Mouse (Mus musculus) T-helper 17 cell (primary cell): ENCODE measurements around the gene Kif14.
"Not testable (repeated sequence)": the region's sequence is repeated elsewhere in the genome, so short reads cannot be mapped to it uniquely, and the experiment has no call there.

Source experiments
- in situ Hi-C, 2 experiments: fragments of 300-600 bp; cut with MboI, MseI; formaldehyde crosslinking; loops; 1 replicate in 1 of 2; 2 replicates in 1 of 2; pipeline ENCODE4 v1.15.1; 2025; ENCODE audit warnings: high pct_unique_total_duplicates in 2 of 2

Kif14 gene

GRCm38 (mm10) chr1:136470471-136470870, 4.3 kb downstream of the Kif14 start:
- in situ Hi-C loops, result loop anchor here (10.0 to 25.0 kb wide), 2 partner anchors 158 to 866 kb away; partner anchors contain the start of gene Nav1 (in 1 of the 2)

DNA sequence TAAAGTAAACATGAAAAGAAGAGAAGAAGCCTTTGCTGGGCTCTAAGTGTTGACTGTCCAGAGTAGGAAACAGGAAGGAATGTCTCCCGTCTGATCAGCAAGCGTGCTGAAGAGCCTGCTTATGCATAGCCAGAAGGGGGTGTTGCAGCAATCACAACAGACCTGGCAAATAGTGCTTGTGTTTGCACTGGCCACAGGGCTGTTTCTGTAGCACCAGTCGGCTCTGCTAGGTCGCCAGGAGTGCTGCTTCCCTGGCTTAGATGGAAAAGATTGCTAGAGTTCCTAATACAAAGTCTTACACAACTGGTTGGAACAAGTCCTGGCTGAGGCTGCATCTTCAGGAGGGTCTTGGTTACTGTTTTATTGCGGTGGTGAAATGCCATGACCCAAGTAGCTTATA, 25.5 kb downstream of the Kif14 start:
- in situ Hi-C loops, result loop anchor here in 1 of 2 experiments (10.0 kb wide), 1 partner anchor 1583 kb away; no protein-coding TSS in a partner anchor

DNA sequence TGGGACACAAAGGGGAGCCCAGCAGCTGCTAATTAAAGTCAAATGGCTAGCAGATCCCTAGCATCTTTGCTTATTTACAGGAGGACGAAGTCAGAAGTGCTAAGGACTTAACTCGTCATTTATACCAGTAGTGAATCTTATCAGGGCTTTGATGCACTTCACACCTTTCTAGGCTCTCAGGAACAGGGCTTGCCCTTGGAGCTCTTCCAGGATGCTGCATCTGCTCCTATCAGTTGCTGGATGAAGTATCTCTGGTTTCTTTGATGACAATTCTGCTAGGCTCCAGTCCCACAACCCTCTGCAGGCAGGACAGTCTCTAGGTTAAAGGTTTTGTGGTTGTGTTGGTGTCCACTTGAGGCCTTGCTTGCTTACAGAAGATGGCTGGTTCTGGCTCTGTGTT, 26.1 kb downstream of the Kif14 start:
- in situ Hi-C loops, result loop anchor here in 1 of 2 experiments (10.0 kb wide), 1 partner anchor 1583 kb away; no protein-coding TSS in a partner anchor

DNA sequence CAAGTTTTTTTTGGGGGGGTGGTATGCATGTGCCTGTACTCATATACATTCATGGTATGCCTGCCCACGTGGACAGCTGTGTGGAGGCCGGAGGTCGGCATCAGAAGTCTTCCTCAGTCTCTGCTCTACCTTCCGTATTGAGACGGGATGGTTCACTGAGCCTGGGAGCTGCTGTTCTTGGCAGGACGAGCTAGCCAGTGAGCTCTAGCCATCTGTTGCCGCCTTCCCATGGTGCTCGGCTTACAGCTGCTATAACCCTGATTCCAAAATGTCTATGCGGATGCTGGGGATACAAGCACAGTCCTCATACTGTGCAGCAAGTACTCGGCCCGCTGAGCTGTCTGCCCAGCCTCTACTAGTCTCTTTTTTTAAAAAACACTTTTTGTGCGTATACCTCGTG, 33.2 kb downstream of the Kif14 start:
- in situ Hi-C loops, result loop anchor here in 1 of 2 experiments (10.0 kb wide), 1 partner anchor 1575 kb away; no protein-coding TSS in a partner anchor

DNA sequence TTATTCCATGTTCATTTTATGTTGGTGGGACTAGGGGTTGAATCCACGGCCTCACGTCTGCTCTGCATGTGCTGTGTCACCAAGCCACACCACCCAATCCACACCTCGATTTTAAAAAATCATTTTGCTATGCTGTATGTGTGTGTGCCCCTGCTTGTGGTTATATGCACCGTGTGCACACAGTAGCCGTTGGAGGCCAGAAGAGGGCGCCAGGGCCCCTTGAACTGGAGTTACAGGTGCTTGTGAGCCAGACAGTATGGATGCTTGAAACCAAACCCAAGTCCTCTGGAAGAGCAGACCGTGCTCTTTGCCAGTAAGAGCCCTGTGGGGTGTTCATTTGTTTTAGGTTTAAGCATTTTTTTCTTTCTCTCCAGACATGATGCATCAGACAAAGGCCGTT, 36.8 kb downstream of the Kif14 start:
- in situ Hi-C loops, result no loop called here

GRCm38 (mm10) chr1:136506255-136506654, 40.1 kb downstream of the Kif14 start:
- in situ Hi-C loops, result not testable (repeated sequence)

DNA sequence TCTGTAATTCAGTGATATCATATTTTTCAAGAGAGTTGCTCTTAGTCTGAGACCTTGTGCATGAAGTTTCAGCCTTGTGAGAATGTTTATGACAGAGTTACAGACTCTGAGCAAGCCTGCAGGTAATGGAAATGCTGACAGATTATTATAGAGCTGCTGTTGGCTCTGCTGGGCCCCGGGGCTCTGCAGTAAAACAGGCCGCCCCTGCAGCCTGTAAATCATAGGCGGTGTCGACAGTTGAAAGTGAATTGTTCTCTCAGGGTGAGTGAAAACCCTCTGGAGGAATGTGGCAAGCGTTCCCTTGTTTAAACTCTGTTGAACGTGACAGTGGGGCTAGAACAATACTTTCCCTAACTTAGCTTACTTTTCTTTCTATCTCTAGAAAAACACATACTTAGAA, 46.2 kb downstream of the Kif14 start:
- in situ Hi-C loops, result no loop called here

GRCm38 (mm10) chr1:136513181-136513580, 47.0 kb downstream of the Kif14 start:
- in situ Hi-C loops, result no loop called here

DNA sequence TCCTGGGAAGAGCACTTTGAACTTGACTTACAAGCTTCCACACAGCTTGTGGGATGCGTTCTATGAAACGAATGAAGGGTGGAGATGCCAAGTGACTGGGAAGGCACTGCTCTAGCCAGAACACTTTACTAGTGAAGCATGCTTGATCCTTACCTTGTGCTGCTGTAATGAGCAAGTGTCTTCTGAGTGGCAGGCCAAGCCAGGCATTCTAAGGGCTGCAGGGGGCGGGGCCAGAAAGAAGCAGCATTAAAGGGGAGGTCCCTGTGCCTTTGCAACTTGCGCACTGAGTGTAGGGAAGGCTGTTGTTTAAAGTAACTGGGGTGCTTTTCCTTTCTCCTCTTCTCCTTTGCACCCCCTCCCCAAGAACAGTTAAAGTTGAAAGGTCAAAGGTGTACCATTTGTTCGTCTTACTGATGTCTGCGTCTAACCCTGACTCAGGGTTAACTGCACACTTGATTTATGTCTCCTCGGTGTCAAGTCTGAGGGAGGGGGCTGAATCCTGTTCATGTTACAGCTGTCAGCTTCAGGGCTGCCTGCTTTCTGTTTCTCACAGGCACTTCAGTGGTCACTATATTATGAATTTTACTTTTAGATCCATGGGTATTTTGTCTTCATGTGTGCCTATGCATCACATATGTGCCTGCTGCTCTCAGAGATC, 52.7 kb downstream of the Kif14 start:
- in situ Hi-C loops, result no loop called here

DNA sequence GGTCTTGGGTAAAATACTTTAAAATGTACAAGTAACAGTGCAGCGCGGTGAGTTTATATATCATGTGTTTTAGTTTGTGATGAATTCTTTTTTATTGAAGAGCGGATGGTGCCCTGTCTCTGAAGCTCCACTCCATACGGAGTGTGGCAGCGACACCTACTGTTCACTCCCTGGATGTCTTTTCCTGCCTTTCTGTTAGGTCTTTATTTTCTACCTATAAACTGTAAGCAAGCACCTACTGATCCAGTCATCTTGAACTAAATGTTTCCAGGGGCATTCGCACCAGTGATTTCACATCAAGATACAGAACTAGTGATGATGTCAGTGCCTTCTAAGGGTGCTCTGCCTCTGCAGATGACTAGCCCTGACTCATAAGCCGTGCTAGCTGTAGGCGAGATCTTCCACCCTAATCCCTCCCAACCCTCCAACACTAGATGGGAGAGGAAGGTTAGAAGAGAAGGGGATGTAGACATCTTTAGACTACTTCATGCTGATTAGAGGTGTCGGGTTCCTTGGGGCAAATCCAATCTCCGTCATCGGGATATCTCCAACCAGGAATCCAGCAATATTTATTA, 55.3 kb downstream of the Kif14 start:
- in situ Hi-C loops, result no loop called here

- in situ Hi-C loops, result no loop called here
These were observed 58.8 kb downstream of the Kif14 start for GRCm38 (mm10) chr1:136524917-136525316.

GRCm38 (mm10) chr1:136525818-136526217, 59.7 kb downstream of the Kif14 start:
- in situ Hi-C loops, result no loop called here

- in situ Hi-C loops, result no loop called here
These were observed 61.0 kb downstream of the Kif14 start for GRCm38 (mm10) chr1:136527163-136527562.

DNA sequence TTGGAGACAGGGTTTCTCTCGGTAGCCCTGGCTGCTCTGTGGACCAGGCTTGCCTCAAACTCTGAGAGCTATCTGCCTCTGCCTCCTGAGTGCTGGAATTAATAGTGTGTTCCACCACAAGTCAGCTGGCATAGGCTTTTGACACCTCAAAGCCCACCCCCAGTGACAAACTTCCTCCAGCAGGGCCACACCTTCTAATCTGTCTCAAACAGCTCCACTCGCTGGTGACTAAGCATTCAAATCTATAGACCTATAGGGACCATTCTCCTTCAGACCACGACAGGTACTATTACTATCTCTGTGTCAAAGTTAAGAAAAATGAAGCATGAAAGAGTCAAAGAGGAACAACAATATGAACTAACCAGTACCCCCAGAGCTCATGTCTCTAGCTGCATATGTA, 66.4 kb downstream of the Kif14 start:
- in situ Hi-C loops, result no loop called here

GRCm38 (mm10) chr1:136536947-136537346, 70.8 kb downstream of the Kif14 start:
- in situ Hi-C loops, result loop anchor here in 1 of 2 experiments (5.0 kb wide), 1 partner anchor 335 kb away; no protein-coding TSS in a partner anchor

DNA sequence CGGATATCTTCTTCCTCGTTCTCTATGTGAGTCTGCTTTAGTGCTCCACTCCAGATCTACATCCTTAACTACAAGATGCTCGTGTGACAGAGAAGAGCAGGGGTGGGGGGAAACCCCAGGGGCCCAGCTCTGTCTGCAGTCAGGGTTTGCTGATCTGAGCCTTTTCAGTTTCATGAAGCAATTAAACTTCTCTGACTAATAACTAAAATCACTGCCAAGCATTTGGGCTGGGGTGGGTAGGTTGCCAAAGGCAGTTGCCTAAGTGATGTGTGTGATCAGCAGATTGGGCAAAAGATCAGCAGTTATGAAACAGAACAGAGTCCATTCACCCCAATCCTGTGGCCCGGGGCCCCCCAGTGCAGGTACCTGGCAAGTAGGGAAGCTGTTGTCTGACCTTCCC, 72.1 kb downstream of the Kif14 start:
- in situ Hi-C loops, result loop anchor here in 1 of 2 experiments (5.0 kb wide), 1 partner anchor 334 kb away; no protein-coding TSS in a partner anchor

- in situ Hi-C loops, result no loop called here
These were observed 74.3 kb downstream of the Kif14 start for GRCm38 (mm10) chr1:136540407-136540895.

GRCm38 (mm10) chr1:136541618-136542376, 75.7 kb downstream of the Kif14 start:
- in situ Hi-C loops, result no loop called here

DNA sequence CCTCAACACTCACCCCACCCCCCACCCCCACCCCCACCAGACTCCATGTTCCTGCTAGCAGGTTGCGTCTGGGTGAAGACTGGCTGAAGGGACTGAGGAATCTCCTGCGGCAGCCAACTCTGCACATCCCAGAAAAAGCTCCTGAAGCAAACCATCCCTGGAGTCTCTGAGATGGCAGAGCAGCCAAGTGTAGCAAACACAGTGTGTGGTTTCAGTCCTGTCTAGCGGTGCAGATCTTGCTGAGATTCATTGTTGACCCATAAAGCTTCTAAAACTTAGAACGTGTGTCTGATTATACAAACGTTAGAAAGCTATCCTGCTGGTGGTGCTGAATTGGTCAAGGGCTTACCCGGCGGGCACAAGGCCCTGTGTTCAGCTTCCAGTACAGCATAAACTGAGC, 77.8 kb downstream of the Kif14 start:
- in situ Hi-C loops, result no loop called here

GRCm38 (mm10) chr1:136547068-136547467, 80.9 kb downstream of the Kif14 start:
- in situ Hi-C loops, result no loop called here

DNA sequence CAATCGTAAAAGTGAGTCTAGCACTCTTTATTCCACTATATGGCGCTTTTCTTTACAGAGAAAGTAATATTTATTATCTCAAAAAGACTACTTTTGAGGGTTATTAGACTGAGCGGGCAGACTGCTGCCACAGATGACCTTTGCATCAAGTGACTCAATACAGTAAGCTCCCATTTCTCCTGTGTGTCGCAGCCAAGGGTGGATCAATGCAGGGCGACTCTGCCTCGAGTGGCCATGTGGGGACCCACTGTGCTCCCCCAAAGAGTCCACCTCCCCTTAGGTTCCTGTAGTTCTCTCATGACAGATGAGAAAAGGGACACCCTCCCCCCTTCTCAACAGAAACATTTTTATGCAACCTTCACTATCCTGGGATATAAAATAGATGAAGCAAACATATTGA, 84.1 kb downstream of the Kif14 start:
- in situ Hi-C loops, result loop anchor here (5.0 kb wide), 2 partner anchors 192 to 202 kb away; no protein-coding TSS in a partner anchor
